Mouse (Mus musculus) small intestine, adult 2 months (tissue): ENCODE data around the gene Coro1b. TPM values are rescaled to one million over a fixed set of nuclear protein-coding genes. Genes with fewer than 3 reads are reported as not detected.
A peak's percentile ranks its signal among the peaks of the same experiment; 100 is the strongest.
"Not testable (repeated sequence)": the region's sequence is repeated elsewhere in the genome, so short reads cannot be mapped to it uniquely, and the experiment has no call there.

Source experiments
- H3K27ac ChIP-seq: fragments of 200-500 bp; 2 replicates; pipeline ENCODE4 v1.5.1; 2012; ENCODE audit warnings: low read depth, low read length, control low read depth, inconsistent platforms; ENCODE audit not compliant: insufficient read depth
- H3K27me3 ChIP-seq: fragments of 200-500 bp; 2 replicates; pipeline ENCODE4 v1.6.1; 2012; ENCODE audit warnings: mild to moderate bottlenecking, moderate library complexity, low read length, inconsistent platforms; ENCODE audit not compliant: control insufficient read depth, insufficient read depth
- H3K36me3 ChIP-seq: fragments of 200-500 bp; 2 replicates; pipeline ENCODE4 v1.6.1; 2012; ENCODE audit warnings: mild to moderate bottlenecking, low read length, control low read depth, inconsistent platforms; ENCODE audit not compliant: control insufficient read depth, insufficient read depth
- H3K4me1 ChIP-seq: fragments of 200-500 bp; 2 replicates; pipeline ENCODE4 v1.6.1; 2012; ENCODE audit warnings: low read length, inconsistent platforms, mixed read lengths; ENCODE audit not compliant: control insufficient read depth, insufficient read depth, insufficient read length
- H3K4me3 ChIP-seq: fragments of 200-500 bp; 2 replicates; pipeline ENCODE4 v1.5.1; 2012; ENCODE audit warnings: low read depth, mild to moderate bottlenecking, control low read depth, inconsistent platforms, low read length, moderate library complexity
- CTCF ChIP-seq: fragments of 200-500 bp; IDR thresholded peaks from 2 replicates; pipeline ENCODE4 v1.5.1; 2012; ENCODE audit warnings: low read depth, mild to moderate bottlenecking, control low read depth, inconsistent platforms, low read length, moderate library complexity, mixed read lengths; ENCODE audit not compliant: insufficient replicate concordance, insufficient read length; ENCODE audit errors: extremely low read depth
- POLR2A ChIP-seq: fragments of 200-500 bp; IDR thresholded peaks from 2 replicates; pipeline ENCODE4 v1.6.1; 2012; ENCODE audit warnings: low read depth, mild to moderate bottlenecking, control low read depth, inconsistent platforms, low read length, moderate library complexity
- whole genome bisulfite sequencing: fragments of 180-500 bp; shearing (Covaris S2); methylation state at CpG from one replicate; pipeline ENCODE4 v1.1.7; 2018; 5-methylcytosine and 5-hydroxymethylcytosine counted together
- polyA plus RNA-seq: library from polyadenylated mRNA; depleted of rRNA; stranded (reverse); fragments of >200 nt; gene quantifications from 2 replicates; pipeline ENCODE4 v1.2.3, GENCODE M21; 2012

Coro1b gene
- polyA plus RNA-seq, 1 experiment = 493 TPM

DNA sequence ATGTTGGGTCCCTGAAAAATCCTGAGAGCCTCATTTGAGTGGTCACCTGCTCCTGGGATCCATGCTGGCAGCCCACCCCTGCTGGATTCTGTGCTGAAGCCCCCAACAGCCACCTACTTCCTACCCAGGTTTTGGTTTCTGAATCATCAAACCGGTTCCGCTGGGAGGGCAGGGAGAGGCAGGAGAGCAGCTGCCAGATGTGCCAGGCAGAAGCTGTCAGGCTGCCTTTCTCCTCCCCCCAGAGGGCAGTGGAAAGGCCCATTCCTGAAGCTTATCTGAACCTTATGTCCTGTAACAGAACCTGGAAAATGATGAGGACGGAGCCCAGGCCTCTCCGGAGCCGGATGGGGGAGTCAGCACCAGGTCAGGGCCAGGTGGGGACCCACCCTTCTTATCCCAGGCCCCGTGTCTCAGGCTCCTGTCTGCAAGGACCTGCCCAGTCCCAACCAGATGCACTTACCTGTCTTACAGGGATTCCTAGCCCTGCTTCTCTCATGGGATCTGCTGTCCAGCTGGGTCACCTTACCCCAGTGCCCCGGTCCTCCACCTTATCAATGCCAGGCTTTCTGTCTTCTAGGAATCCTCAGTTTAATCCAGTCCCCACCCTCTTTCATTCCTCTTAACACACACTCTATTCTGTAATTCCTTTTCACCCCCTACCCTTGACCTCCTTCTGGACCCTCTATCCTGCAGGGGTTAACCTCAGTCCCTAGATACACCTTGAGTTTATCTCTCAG, 21.5 kb upstream of the Coro1b start:
- Histone ChIP-seq H3K4me3 (peak overlapping the region; percentile 78), H3K27me3 (no peaks in the 10 kb centered on the region), H3K27ac (peak overlapping the region; percentile 13; the same call in 1 of the 2 replicates), H3K4me1 (peaks cover 12% of the 10 kb centered on the region), H3K36me3 (peaks cover 24% of the 10 kb centered on the region)
- WGBS = 37% methylated on average over 7 of the region's 7 CpGs
- TF ChIP-seq POLR2A (no peak), CTCF (no peak)

DNA sequence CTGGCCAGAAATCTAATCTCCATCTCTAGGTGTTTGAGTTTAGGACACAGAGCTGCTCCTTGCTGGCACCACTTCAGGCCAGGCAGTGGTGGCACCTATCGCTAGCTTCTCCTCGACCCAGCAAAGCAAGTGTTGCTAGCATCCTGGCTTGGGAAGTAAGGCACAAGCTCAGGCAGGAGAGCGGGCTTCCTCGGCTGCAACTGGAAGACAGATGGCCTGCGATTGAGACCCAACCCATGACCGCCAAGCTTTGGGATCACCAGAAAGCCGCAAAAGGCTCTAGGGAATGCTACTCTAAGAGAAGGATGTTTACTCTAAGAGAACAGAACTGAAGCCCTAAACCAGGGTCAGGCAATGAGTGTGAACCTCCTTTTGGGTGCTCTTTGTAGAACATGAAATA, 19.0 kb upstream of the Coro1b start:
- peaks cover 34% of the 10 kb centered on the region for H3K36me3 ChIP-seq
- 89% methylated on average over 7 of the region's 7 CpGs for WGBS
- TF ChIP-seq CTCF = no peak
- no peak for TF ChIP-seq POLR2A

DNA sequence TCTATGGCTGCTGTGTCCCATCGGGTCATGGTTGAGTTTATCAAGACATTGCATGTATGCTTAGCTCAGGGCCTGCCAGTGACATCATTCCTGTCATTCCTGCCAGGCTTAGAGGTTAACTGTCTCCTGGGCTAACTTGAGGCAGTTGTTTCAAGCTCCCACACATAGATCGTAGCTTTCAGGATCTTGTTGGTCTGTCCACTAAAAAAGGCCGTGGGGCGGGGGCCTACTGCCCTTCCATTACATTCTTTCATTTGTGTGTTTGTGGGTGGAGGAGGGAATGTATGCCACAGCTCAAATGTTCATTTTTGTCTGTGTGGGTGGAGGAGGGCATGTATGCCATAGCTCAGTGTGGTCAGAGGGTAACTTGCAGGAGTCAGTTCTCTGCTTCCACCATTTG, 18.3 kb upstream of the Coro1b start:
- Histone ChIP-seq H3K27ac (no peak overlapping the region), H3K36me3 (peaks cover 34% of the 10 kb centered on the region), H3K4me1 (peaks cover 12% of the 10 kb centered on the region), H3K27me3 (no peaks in the 10 kb centered on the region), H3K4me3 (no peak overlapping the region)
- TF ChIP-seq POLR2A (no peak), CTCF (no peak)
- 81% methylated on average over 4 of the region's 4 CpGs for WGBS

More for the DNA sequence above, 19.0 kb upstream of the Coro1b start:
- no peak overlapping the region for H3K27ac ChIP-seq
- H3K27me3 ChIP-seq = no peaks in the 10 kb centered on the region
- H3K4me1 ChIP-seq = peaks cover 12% of the 10 kb centered on the region
- H3K4me3 ChIP-seq = no peak overlapping the region

DNA sequence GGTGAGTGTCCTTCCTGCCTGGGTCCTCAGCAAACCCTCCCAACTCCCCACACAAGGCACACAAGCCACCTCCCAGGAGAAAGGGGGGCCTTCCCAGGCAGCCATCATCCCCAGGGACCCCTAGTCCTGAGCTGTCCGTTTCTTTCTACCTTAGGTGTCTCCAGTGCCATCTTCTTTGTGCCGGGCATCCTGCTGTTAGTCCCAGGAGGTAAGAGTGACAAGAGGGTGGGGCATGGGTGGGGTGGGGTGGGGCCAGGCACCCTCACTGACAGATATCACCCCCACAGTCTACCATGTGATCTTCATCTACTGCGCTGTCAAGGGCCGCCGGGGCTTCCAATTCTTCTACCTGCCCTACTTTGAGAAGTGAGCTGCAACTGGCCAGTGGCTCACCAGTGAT, 17.3 kb upstream of the Coro1b start:
- Histone ChIP-seq H3K27ac (no peak overlapping the region), H3K4me1 (peaks cover 12% of the 10 kb centered on the region), H3K27me3 (no peaks in the 10 kb centered on the region), H3K36me3 (peaks cover 34% of the 10 kb centered on the region), H3K4me3 (no peak overlapping the region)
- WGBS = 90% methylated on average over 5 of the region's 5 CpGs
- TF ChIP-seq CTCF (no peak), POLR2A (no peak)

DNA sequence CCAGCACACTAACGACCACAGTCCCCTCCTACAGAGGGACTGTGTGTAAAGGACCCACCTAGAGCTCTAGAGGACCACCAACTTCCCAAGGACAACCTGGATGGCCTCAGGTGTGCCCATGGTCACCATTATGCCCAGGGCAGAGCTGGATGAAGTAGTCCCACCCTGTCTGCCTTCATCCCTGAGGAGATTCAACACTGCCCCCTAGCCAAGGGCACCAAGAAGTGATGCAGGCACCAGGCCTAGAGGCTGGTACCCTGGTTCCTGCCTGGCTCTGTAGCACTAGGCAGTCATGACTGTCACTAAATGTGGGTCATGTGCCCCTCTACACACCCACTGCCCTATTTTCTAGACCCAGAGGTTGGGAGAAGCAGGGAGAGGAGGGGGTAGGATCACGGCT, 16.7 kb upstream of the Coro1b start:
- whole genome bisulfite sequencing = 84% methylated on average over 2 of the region's 2 CpGs
- H3K27ac ChIP-seq = no peak overlapping the region
- TF ChIP-seq POLR2A (no peak), CTCF (no peak)
- no peak overlapping the region for H3K4me3 ChIP-seq
- no peaks in the 10 kb centered on the region for H3K27me3 ChIP-seq
- H3K36me3 ChIP-seq = peaks cover 34% of the 10 kb centered on the region
- peaks cover 8% of the 10 kb centered on the region for H3K4me1 ChIP-seq

DNA sequence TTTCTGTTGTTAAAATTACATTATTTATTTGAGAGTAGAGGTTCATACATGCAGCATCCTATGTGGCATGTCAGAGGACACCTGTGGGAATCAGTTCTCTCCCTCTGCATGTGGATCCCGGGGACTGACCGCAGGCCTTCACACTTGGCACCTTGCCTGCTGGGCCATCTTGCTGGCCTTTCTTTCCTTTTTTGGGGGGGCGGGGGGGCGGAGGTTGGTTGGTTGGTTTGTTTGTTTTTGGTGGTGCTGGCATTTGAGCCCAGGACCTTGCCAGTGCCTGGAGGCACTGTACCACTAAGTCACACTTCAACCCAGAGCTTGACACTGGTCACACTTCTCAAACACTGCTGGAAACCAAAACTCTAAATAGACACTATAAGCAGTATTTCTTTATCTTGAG, 14.1 kb upstream of the Coro1b start:
- WGBS = 88% methylated on average over 4 of the region's 4 CpGs
- peaks cover 27% of the 10 kb centered on the region for H3K36me3 ChIP-seq
- no peak overlapping the region for H3K4me3 ChIP-seq
- H3K4me1 ChIP-seq = no peaks in the 10 kb centered on the region
- TF ChIP-seq POLR2A (no peak), CTCF (no peak)
- H3K27me3 ChIP-seq = no peaks in the 10 kb centered on the region
- no peak overlapping the region for H3K27ac ChIP-seq

DNA sequence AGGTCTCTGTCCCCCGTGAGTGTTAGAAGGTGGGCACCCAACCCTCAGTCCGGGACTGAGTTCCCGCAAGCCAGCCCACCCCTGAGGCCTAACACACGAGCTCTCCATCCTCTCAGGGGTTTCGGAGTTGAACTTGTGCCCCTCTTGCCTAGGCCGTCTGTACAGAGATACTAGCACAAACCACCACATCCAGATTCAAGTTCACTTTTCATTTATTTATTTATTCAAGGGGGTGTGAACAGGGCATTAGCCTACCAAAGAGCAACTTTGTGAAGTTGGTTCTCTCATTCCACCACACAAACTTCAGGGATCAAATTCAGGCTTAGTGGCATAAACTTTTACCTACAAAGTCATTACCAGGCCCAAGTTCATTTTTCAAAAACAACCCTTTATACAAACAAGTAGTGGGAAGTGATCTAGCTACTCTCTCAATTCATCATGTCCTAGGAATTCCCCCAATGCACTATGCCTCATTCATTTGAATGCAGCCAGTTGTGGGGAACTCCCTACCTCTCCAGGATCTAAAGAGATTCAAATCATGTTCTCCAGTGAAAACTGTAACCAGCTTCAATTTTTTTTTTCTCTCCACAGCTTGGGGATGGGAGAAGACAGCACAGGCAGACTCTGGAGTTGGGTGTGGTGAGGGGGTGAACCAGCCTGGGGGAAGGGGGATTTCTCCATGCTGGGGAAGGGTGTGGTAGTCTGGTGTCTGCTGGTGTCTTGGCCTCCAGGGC, 13.0 kb upstream of the Coro1b start:
- 91% methylated on average over 6 of the region's 6 CpGs for WGBS
- H3K27ac ChIP-seq, H3K27me3 ChIP-seq, H3K4me3 ChIP-seq, H3K4me1 ChIP-seq: not testable (repeated sequence)
- peaks cover 21% of the 10 kb centered on the region for H3K36me3 ChIP-seq
